Mouse (Mus musculus) C2C12 (cell line): Measurements from ENCODE around the gene Slc17a5. TPM values are rescaled to one million over a fixed set of nuclear protein-coding genes. Genes with fewer than 3 reads are reported as not detected.
"Not testable (repeated sequence)": the region's sequence is repeated elsewhere in the genome, so short reads cannot be mapped to it uniquely, and the experiment has no call there.

Experiments
- H3K27me3 ChIP-seq: one replicate; pipeline ENCODE4 v1.6.1; 2011; ENCODE audit not compliant: control insufficient read depth, insufficient read depth, insufficient read length
- H3K36me3 ChIP-seq: one replicate; pipeline ENCODE4 v1.6.1; 2011; ENCODE audit not compliant: control insufficient read depth, insufficient read depth
- H3K4me3 ChIP-seq: one replicate; pipeline ENCODE4 v1.5.1; 2011; ENCODE audit warnings: mild to moderate bottlenecking, control low read depth; ENCODE audit not compliant: poor library complexity, insufficient read depth, severe bottlenecking
- H3K79me2 ChIP-seq: one replicate; pipeline ENCODE4 v1.6.1; 2011; ENCODE audit not compliant: control insufficient read depth, insufficient read depth
- H3K79me3 ChIP-seq: one replicate; pipeline ENCODE4 v1.6.1; 2011; ENCODE audit warnings: low read depth, control low read depth
- H3ac ChIP-seq: one replicate; pipeline ENCODE3; 2011; ENCODE audit warnings: low read depth; ENCODE audit not compliant: control insufficient read depth, insufficient read length
- CEBPB ChIP-seq: IDR thresholded peaks from one replicate; pipeline ENCODE4 v1.6.1; 2011; ENCODE audit warnings: low read depth, mild to moderate bottlenecking, control low read depth, moderate library complexity
- CTCF ChIP-seq: IDR thresholded peaks from one replicate; pipeline ENCODE4 v1.5.1; 2011; ENCODE audit not compliant: control insufficient read depth, insufficient read depth, insufficient read length
- FOSL1 ChIP-seq: IDR thresholded peaks from one replicate; pipeline ENCODE4 v1.8.0; 2011; ENCODE audit warnings: mild to moderate bottlenecking, low read length; ENCODE audit not compliant: poor library complexity, insufficient read depth, severe bottlenecking
- MAX ChIP-seq: IDR thresholded peaks from one replicate; pipeline ENCODE4 v1.6.1; 2011; ENCODE audit warnings: mild to moderate bottlenecking, control low read depth
- MYOD1 ChIP-seq: IDR thresholded peaks from one replicate; pipeline ENCODE4 v1.6.1; 2011; ENCODE audit warnings: low read depth; ENCODE audit not compliant: control insufficient read depth, insufficient read length
- MYOG ChIP-seq: IDR thresholded peaks from one replicate; pipeline ENCODE4 v1.6.1; 2011; ENCODE audit not compliant: control insufficient read depth, insufficient read length; ENCODE audit errors: extremely low read depth
- USF1 ChIP-seq: IDR thresholded peaks from one replicate; pipeline ENCODE4 v1.6.1; 2011; ENCODE audit warnings: low read depth, mild to moderate bottlenecking, control low read depth, moderate library complexity
- polyA plus RNA-seq: library from polyadenylated mRNA; unstranded; fragments of >200 nt; fragmentation: generic; extraction: Trizol; gene quantifications from one replicate; pipeline ENCODE4 v1.2.1, GENCODE M21; 2012; ENCODE audit warnings: missing spikeins

Slc17a5 gene
- polyA plus RNA-seq, 1 experiment, result 3.7 TPM

DNA sequence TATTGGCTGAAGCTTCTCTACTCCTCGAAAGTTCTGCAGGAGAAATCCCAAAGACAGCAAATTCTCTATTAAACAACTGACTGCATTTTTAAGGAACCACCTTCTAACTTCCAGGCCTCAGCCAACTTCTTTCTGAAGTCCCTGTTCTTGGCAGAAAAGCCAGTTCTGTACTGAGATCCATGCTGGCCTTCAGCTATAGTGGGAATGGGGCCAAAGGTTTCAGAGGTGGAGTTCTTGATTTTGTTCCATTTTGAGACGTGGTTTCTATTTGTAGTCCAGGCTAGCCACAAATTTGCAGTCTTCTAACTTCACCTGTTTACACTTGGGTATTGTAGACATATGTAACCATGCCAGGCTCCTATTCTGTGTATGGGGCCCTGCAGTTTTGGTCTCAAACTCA, 61.6 kb downstream of the Slc17a5 start:
- TF ChIP-seq MYOD1 (no peak), CTCF (no peak), MYOG (no peak), MAX (no peak), USF1 (no peak), FOSL1 (no peak), CEBPB (no peak)
- no peak overlapping the region for H3K4me3 ChIP-seq
- H3K79me2 ChIP-seq, result peaks cover 7% of the 10 kb centered on the region
- H3ac ChIP-seq, result no peak overlapping the region
- no peaks in the 10 kb centered on the region for H3K27me3 ChIP-seq
- H3K36me3 ChIP-seq, result peaks cover 9% of the 10 kb centered on the region
- H3K79me3 ChIP-seq, result peaks cover 5% of the 10 kb centered on the region

DNA sequence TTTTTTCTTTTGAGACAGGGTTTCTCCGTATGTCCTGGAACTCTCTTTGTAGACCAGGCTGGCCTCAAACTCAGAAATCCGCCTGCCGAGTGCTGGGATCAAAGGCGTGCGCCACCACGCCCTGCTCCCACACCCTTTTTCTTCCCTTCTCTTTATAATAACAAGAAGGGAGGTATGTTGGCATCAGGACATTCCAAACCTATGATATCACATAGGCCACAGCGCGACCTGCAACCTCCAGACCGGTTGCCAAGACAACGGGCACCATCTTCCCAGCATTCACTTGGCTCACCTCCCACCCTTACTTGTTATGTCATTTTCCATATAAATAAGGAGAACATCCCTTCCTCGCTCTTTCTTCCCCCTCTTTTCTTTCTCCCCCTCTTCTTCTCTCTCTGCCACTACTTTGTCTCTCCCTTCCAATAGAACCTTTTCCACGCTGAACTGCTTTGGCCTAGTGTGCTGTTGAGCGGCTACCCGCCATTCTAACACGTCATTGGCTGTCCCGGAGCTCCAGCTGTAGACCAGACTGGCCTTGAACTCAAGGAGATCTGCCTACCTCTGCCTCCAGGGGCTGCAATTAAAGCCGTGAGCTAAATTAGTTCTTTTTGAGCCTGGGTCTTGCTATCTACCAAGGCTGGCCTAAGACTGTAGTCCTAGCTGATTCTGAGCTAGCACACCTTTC, 62.2 kb downstream of the Slc17a5 start:
- Histone ChIP-seq H3K4me3 (no peak overlapping the region), H3K79me3 (peaks cover 10% of the 10 kb centered on the region), H3ac (no peak overlapping the region), H3K36me3 (peaks cover 9% of the 10 kb centered on the region), H3K27me3 (no peaks in the 10 kb centered on the region), H3K79me2 (peaks cover 13% of the 10 kb centered on the region)
- TF ChIP-seq USF1 (no peak), FOSL1 (no peak), MAX (no peak), CTCF (no peak), CEBPB (no peak), MYOG (no peak), MYOD1 (no peak)

DNA sequence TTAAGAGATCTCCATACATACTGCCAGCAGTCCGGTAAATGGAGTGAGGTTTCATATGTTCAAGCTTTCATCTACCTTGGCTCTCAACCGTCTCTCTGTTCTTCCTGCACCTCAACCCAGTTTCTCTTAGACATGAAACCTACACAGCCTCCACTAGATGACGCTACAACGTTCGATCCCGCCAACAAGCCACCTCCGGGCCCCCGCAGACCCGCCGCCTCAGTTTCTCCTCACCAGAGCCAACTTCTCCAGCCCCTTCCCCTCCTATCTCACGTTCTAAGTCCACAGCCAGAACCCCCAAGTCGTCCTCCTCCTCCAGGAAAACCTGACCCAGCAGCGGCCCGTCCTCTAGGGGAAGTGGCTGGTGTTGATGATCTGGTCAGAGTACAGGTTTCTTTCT, 66.2 kb downstream of the Slc17a5 start:
- Histone ChIP-seq H3K36me3 (peaks cover 9% of the 10 kb centered on the region), H3K79me3 (peaks cover 11% of the 10 kb centered on the region), H3K79me2 (peaks cover 15% of the 10 kb centered on the region), H3K27me3 (no peaks in the 10 kb centered on the region), H3K4me3 (peak overlapping the region; percentile 52), H3ac (peak overlapping the region; percentile 12)
- TF ChIP-seq MYOD1 (no peak), MYOG (no peak)

DNA sequence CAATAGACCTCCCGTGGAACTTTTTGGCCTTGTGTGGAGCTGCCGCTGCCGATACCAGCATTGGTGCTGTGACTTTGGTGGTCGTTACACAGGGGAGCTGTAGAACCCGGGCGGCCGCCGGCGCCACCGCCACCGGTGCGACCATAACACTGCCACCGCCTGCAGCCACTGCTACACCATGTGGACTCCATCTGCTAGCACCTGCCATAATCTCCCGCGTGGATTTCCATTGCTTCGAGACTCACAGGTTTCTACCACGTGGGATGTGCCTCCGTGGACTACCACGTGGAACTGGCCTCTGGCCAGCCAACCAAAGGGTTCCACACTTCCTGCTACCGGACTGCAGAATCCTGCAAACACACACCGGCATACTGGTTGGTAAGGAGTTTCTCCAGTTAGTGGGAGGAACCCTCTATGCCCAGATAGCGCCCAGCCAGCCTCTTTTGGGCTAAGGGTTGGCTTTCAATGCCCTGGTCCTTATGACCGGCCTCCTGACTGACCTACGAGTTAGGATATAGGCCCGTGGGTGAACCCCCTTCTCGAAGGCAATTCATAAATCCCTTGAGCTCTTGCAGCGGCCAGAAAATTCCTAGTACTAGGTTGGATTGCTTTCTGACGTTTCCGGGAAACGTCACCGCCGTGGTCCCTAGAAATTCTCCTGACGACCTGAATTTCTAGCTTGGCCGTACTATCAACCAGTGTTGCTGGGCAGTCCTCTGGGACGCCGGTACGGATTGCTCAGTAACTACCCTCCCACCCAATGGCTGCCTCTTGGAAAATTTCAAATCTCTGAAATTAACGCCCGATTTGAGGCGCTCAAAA, 66.8 kb downstream of the Slc17a5 start:
- H3K79me2 ChIP-seq, result peaks cover 15% of the 10 kb centered on the region
- peak overlapping the region; percentile 52 for H3K4me3 ChIP-seq
- no peaks in the 10 kb centered on the region for H3K27me3 ChIP-seq
- TF ChIP-seq MAX (peak; percentile 96), CEBPB (no peak)
- H3K36me3 ChIP-seq, result peaks cover 9% of the 10 kb centered on the region
- peak overlapping the region; percentile 39 for H3ac ChIP-seq
- H3K79me3 ChIP-seq, result peaks cover 11% of the 10 kb centered on the region

DNA sequence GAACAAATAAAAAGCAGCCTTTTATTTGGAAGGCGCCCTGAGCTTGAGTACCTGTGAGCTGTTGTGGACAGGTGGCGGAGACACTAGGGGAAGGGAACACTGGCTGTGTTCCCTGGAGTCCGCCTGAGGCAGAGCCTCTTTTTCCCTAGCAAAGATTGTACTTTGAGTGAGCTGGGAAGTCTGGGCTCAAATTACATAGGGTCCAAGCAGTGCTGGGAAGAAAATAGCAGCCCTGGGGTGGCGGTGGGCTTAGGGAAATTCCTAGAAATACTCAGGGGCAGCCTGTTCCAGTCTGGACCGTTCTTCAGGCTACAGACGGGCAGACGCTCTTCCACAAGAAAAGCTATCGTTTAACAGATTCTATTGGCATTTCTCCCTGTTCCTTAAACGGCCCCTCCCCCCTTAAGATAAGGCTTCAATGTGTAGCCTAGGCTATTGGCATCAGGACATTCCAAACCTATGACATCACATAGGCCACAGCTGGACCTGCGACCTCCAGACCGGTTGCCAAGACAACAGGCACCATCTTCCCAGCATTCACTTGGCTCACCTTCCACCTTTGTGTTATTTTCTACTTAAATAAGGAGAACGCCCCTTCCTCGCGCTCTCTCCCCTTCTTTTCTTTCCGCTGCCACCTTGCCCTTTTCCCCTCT, 67.6 kb downstream of the Slc17a5 start:
- TF ChIP-seq MYOG (no peak), MYOD1 (peak; percentile 21)
- H3K4me3 ChIP-seq, result peak overlapping the region; percentile 52
- peaks cover 5% of the 10 kb centered on the region for H3K36me3 ChIP-seq
- H3ac ChIP-seq, result peak overlapping the region; percentile 39
- peaks cover 10% of the 10 kb centered on the region for H3K79me3 ChIP-seq
- H3K79me2 ChIP-seq, result peaks cover 15% of the 10 kb centered on the region
- no peaks in the 10 kb centered on the region for H3K27me3 ChIP-seq

DNA sequence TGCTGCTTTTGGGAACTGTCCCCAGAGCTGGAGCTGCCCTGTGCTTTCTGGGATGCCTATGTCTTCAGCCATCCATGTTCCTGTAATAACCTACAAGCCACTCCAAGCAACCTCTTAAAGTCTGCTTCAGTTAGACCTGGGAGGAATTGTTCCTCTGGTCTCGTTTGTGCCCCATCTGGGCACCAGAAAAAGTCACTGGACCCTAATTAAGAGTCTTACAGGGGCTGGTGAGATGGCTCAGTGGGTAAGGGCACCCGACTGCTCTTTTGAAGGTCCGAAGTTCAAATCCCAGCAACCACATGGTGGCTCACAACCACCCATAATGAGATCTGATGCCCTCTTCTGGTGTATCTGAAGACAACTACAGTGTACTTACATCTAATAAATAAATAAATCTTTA, 70.6 kb downstream of the Slc17a5 start:
- not testable (repeated sequence) for H3K4me3 ChIP-seq

More for the DNA sequence above, 70.6 kb downstream of the Slc17a5 start:
- H3ac ChIP-seq, H3K36me3 ChIP-seq, H3K27me3 ChIP-seq: not testable (repeated sequence)
- H3K79me2 ChIP-seq, result peaks cover 15% of the 10 kb centered on the region
- peaks cover 10% of the 10 kb centered on the region for H3K79me3 ChIP-seq
